Mouse (Mus musculus) midbrain, embryonic 10.5 days (tissue): ENCODE results near the gene Socs3. TPM values are rescaled to one million over a fixed set of nuclear protein-coding genes. Genes with fewer than 3 reads are reported as not detected.

Source experiments
- DNase-seq: peaks from one replicate; pipeline ENCODE4 v3.0.0-alpha.2; 2017; ENCODE audit warnings: low spot score
- H3K27ac ChIP-seq: fragments of 300-500 bp; sonication (generic); replicated peaks from 2 replicates; pipeline ENCODE4 v1.5.1; 2016; ENCODE audit warnings: mild to moderate bottlenecking
- H3K27me3 ChIP-seq: fragments of 300-500 bp; sonication (generic); 2 replicates; pipeline ENCODE4 v1.6.1; 2016; ENCODE audit warnings: low read depth, mild to moderate bottlenecking; ENCODE audit not compliant: poor library complexity, severe bottlenecking
- H3K36me3 ChIP-seq: fragments of 300-500 bp; sonication (generic); 2 replicates; pipeline ENCODE4 v1.6.1; 2016; ENCODE audit warnings: mild to moderate bottlenecking, moderate library complexity
- H3K4me1 ChIP-seq: fragments of 300-500 bp; sonication (generic); 2 replicates; pipeline ENCODE4 v1.6.1; 2016
- H3K4me3 ChIP-seq: fragments of 300-500 bp; sonication (generic); 2 replicates; pipeline ENCODE4 v1.5.1; 2016; ENCODE audit warnings: mild to moderate bottlenecking, moderate library complexity
- H3K9me3 ChIP-seq: fragments of 300-500 bp; sonication (generic); replicated peaks from 2 replicates; pipeline ENCODE4 v1.6.1; 2016; ENCODE audit warnings: mild to moderate bottlenecking
- WGBS: fragments of 180-500 bp; shearing (Covaris S2); methylation state at CpG from one replicate; pipeline ENCODE4 v1.1.7; 2016; 5-methylcytosine and 5-hydroxymethylcytosine counted together
- polyA plus RNA-seq: library from polyadenylated mRNA; unstranded; fragments of >200 nt; fragmentation: Nextera tagmentation; extraction: Ambion mirVana; gene quantifications from 2 replicates; pipeline ENCODE4 v1.2.1, GENCODE M21; 2016

Gene Socs3
- polyA plus RNA-seq, 1 experiment from 2014 or later = 14.1 TPM

DNA sequence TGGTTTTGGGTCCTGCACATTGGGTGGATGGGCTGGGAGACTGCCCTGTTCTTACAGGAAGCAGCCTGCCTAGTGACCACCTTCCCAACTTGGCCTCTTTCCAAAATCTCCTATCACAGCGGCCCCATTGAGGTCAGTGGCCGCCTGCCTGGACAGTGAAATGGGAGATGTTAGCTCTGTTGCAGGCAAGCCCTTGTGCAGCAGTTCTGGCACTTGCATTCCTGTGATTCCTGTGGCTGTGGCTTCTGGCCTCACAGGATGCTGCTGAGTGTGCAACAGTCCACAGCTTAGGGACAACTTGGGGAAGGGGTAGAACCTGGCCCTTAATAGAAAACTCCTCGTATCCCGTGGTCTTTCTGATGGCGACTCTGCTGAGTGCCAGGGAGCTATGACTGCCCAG, 33.9 kb upstream of the Socs3 start:
- H3K4me3 ChIP-seq = no peak overlapping the region
- H3K36me3 ChIP-seq = peaks cover 86% of the 10 kb centered on the region
- H3K27me3 ChIP-seq = no peaks in the 10 kb centered on the region
- peaks cover 19% of the 10 kb centered on the region for H3K4me1 ChIP-seq
- DNase-seq = no peak
- no peak overlapping the region for H3K27ac ChIP-seq
- 88% methylated on average over 5 of the region's 5 CpGs for WGBS
- no peaks in the 10 kb centered on the region for H3K9me3 ChIP-seq

DNA sequence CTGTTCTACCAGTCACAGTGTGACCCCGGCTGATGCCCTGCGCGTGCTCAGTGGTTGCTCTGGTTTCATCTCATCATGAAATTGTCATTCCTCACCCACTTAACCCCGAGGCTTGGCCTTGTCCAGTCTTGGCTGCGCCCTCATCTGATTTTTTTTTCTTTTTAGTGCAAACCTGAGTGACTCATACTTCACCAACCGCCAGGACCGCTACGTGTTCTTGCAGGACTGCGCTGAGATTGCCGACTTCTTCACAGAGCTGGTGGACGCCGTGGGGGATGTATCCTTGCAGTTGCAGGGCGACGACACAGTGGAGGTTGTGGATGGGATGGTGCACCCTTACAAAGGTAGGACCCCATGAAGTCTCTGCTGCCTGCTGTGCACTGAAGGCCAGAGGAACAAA, 33.3 kb upstream of the Socs3 start:
- Histone ChIP-seq H3K36me3 (peaks cover 88% of the 10 kb centered on the region), H3K4me1 (peaks cover 19% of the 10 kb centered on the region), H3K27ac (no peak overlapping the region), H3K4me3 (no peak overlapping the region), H3K27me3 (no peaks in the 10 kb centered on the region), H3K9me3 (no peaks in the 10 kb centered on the region)
- DNase-seq = no peak
- WGBS = 95% methylated on average over 14 of the region's 14 CpGs

DNA sequence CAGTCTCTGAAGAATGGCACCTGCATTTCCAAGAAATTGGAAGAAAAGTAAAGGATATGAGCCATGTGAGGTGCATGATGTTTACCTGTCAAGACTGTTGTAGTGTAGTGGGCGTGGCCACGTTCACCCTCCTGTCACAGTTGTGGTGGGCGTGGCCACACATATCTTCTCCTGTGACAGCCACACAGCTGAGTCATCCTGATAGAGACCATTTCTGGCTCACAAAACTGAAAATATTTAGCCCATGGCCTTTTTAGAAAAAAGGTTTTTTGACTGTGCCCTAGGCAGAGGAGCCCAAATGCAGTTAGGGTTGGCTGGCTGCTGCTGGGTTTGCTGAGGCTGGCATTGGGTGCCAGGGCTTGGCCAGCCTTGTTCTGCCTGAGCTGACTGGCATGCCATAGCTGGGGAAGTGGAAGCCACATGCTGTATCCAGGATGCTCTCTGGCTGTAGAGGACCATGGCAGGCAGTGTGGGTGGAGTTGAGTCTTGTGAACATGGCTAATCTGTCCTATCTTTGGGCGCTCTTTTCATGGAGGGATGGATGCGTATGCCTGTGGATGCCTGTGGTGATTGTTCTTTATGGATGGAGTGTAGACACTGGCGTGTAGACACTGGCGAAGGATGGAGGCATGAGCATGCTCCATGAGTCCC, 30.8 kb upstream of the Socs3 start:
- H3K27ac ChIP-seq = no peak overlapping the region
- 93% methylated on average over 7 of the region's 7 CpGs for WGBS
- H3K4me1 ChIP-seq = peaks cover 17% of the 10 kb centered on the region
- DNase-seq = no peak
- no peak overlapping the region for H3K4me3 ChIP-seq
- peaks cover 79% of the 10 kb centered on the region for H3K36me3 ChIP-seq
- H3K9me3 ChIP-seq = no peaks in the 10 kb centered on the region
- no peaks in the 10 kb centered on the region for H3K27me3 ChIP-seq

DNA sequence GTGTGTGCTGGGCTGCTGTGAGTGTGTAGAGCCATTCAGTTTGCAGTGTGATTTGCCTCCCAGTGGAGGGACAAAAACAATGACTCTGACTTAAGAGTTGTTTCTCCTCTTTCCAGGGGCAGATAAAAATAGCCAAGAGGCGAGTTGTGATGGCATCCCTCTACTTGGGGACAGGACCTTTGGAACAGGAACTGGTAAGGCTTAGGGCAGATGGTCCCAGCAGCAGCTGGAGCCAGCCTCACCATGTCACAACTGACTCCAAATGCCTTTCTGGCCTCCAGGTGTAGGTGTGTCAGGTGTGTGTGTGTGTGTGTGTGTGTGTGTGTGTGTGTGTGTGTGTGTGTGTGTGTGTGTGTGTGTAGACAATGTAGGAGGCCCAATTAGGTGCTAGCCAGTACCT, 30.2 kb upstream of the Socs3 start:
- H3K4me1 ChIP-seq = peaks cover 23% of the 10 kb centered on the region
- no peak overlapping the region for H3K27ac ChIP-seq
- H3K27me3 ChIP-seq = no peaks in the 10 kb centered on the region
- peaks cover 73% of the 10 kb centered on the region for H3K36me3 ChIP-seq
- H3K9me3 ChIP-seq = no peaks in the 10 kb centered on the region
- WGBS = 67% methylated on average over 1 of the region's 1 CpGs
- no peak overlapping the region for H3K4me3 ChIP-seq
- no peak for DNase-seq

DNA sequence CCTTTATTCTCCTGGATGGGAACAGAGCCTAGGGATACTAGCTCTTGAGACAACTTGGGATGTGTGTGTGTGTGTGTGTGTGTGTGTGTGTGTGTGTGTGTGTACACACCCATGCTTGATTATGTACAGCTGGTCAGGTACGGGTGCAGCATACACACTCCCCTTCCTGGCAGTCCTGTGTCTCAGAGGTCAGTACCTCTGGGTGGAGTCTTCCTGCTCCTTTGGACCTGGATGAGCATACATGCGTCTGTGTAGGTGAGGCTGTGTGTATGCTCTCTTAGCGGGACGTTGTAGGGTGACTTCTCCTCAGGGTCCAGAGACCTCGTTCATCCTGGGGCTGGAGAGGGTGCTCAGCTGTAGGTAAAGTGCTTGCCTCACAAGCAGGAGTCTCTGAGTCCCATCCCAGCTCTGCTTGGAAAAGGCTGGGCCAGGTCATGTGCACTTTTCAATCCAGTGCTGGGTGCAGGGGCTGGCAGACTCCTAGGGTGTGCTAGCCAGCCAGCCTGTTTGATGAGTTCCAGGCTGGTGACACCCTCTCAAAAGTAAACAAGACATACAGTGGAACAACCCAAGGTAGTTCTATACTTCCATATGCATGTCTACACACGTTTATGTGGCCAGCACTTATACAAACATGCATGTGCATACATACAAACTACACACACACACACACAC, 29.6 kb upstream of the Socs3 start:
- Histone ChIP-seq H3K36me3 (peaks cover 66% of the 10 kb centered on the region), H3K27ac (no peak overlapping the region; the same call in 1 of the 2 replicates)
- 90% methylated on average over 6 of the region's 6 CpGs for WGBS

DNA sequence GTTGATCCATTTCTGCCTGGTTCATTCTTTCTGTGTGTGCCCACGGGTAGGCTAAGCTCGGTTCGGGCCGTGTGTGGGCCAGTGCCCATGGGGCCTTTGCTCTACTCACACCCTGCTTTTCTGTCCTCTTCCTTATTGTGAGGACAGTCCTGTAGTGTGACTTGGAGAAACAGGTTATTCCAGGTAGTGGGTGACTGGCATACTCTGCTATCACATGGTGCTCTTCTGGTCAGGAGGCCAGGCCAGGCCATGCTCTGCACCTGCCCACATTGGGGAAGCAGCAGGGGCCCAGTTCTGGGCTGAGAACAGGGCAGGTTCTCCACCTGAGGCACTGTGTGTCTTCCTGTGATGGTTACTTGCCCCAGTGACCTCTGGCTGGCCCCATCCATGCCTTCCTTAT, 28.5 kb upstream of the Socs3 start:
- Histone ChIP-seq H3K9me3 (no peaks in the 10 kb centered on the region), H3K27ac (no peak overlapping the region), H3K4me1 (peaks cover 38% of the 10 kb centered on the region), H3K36me3 (peaks cover 55% of the 10 kb centered on the region), H3K4me3 (no peak overlapping the region), H3K27me3 (no peaks in the 10 kb centered on the region)
- no peak for DNase-seq
- 92% methylated on average over 4 of the region's 4 CpGs for WGBS

More for the DNA sequence above, 29.6 kb upstream of the Socs3 start:
- Histone ChIP-seq H3K4me1 (peaks cover 30% of the 10 kb centered on the region), H3K9me3 (no peaks in the 10 kb centered on the region), H3K4me3 (no peak overlapping the region), H3K27me3 (no peaks in the 10 kb centered on the region)
- DNase-seq = no peak

DNA sequence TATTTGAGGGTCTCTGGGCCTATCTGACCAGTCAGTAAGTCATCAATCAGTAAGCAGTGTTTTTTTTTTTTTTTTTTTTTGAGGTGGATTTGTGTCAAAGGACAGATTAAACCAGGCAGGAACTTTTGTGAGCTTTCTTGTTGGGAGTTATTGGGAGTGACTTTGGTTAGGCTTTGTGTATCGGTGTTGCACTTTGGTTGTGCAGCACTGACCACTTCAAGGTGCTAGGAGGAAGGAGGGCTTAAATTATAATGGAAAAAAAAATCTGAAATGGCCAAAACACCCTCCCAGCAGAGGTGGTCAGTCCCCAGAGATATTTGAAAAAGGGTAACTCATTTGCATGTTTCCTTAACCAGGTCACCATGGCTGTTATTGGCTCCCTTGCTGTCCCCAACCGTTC, 27.2 kb upstream of the Socs3 start:
- no peaks in the 10 kb centered on the region for H3K9me3 ChIP-seq
- H3K4me1 ChIP-seq = peaks cover 50% of the 10 kb centered on the region
- DNase-seq = no peak
- peaks cover 44% of the 10 kb centered on the region for H3K36me3 ChIP-seq
- H3K4me3 ChIP-seq = no peak overlapping the region
- 93% methylated on average over 2 of the region's 2 CpGs for WGBS
- H3K27me3 ChIP-seq = no peaks in the 10 kb centered on the region
- no peak overlapping the region for H3K27ac ChIP-seq

DNA sequence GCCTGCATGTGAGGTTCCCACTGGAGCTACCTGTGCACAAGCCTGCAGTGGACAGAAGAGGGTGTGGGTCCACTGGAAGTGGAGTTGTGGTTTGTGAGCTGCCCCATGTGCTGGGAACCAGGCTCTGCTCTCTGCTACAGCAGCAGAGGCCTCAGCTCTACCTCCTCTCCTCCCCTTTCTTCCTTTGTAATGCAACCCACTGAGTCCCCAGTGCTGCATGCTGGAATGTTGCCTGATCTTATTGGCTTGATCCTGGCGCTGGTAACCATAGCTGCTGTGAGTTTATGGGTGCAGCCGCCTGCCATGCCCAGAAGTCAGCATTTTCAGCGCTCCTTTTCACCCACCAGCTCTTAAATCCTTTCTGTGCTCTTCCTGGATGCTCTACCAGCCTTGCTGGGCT, 26.2 kb upstream of the Socs3 start:
- H3K27ac ChIP-seq = peak overlapping the region; percentile 46; the same call in 1 of the 2 replicates
- no peak for DNase-seq
- H3K27me3 ChIP-seq = no peaks in the 10 kb centered on the region
- H3K4me1 ChIP-seq = peaks cover 60% of the 10 kb centered on the region
- no peak overlapping the region for H3K4me3 ChIP-seq
- H3K36me3 ChIP-seq = peaks cover 34% of the 10 kb centered on the region
- 27% methylated on average over 3 of the region's 3 CpGs for WGBS
- no peaks in the 10 kb centered on the region for H3K9me3 ChIP-seq

DNA sequence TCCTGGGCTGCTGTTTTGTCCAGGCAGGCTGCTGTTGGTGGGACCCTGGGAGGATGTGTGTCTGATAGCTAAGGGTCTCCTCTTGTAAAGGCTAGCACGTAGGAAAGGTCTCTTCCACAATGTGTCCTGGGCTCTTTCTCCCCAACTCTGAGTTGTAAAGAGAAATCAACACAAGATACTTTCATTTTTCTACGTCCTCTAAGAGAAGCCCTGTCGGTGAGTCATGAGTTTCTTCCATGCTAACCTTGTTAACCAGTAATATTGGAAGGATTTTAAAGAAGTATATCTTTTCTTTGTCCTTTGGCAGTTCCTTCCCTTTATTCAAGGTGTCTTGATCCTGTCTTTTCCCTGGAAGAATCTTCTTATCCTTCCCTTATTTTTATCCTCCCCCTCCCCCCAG, 25.8 kb upstream of the Socs3 start:
- Histone ChIP-seq H3K4me3 (no peak overlapping the region), H3K9me3 (no peaks in the 10 kb centered on the region), H3K36me3 (peaks cover 30% of the 10 kb centered on the region), H3K4me1 (peaks cover 64% of the 10 kb centered on the region), H3K27ac (peak overlapping the region; percentile 46; the same call in 1 of the 2 replicates), H3K27me3 (no peaks in the 10 kb centered on the region)
- DNase-seq = no peak
- 54% methylated on average over 3 of the region's 3 CpGs for WGBS

DNA sequence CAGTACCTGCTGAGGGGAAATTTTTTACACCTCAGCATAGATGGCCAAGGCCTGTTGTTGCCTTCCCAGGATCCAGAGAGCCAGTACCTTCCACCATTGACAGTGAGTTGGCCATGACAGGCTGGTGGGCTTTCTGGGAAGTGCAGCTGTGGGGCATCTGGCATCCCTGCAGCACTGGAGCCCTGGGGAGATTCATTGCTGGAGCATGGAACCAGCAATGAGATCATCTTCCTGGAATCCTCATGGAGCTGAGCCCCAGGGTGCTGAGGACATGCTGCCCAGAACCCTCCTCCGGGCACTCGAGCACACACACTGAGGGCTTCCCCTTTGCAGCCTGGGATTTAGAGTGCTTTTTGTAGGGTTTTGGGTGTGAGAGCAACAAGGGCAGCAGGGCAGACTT, 25.4 kb upstream of the Socs3 start:
- H3K4me1 ChIP-seq = peaks cover 68% of the 10 kb centered on the region
- no peaks in the 10 kb centered on the region for H3K9me3 ChIP-seq
- H3K4me3 ChIP-seq = no peak overlapping the region
- no peak overlapping the region; the same call in 1 of the 2 replicates for H3K27ac ChIP-seq
- no peaks in the 10 kb centered on the region for H3K27me3 ChIP-seq
- peaks cover 26% of the 10 kb centered on the region for H3K36me3 ChIP-seq
- WGBS = 55% methylated on average over 2 of the region's 2 CpGs
- no peak for DNase-seq

DNA sequence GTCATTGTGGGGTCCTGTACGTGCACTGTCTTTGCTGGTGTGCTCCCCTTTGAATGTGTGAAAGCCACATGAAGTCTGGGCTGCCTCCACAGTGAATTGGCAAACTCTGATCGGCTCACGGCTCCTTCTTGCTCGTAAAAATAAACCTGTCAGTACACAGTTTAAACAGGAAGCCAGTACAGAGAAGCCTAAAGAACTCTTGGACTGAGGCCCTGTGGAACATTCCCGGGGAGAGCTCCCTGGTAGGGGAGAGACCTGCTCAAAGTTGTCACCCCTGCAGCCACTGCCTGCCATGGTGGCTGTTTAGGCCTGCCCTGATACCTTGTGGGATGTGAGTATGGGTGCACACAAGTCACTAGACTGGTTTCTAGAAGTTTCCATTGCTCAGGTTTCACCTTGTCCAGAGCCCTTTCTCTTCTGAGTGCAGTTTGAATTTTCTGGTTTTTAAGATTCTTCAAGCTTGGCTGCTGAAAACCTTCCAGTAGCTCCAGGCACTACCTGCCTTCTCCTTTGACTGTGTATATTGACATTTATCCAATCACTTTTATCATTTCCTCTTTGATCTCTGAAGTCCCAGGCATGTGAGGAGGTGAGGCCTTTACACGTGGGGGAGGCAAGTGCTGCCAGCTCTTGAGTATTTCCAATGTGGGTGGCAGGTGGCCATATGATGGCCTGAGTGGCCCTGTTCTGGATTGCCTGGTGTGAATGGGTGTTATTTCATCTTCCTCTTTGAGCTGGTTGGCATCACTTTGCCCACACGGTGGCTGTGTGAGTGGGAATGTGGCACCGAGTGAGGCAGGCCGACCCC, 24.6 kb upstream of the Socs3 start:
- no peaks in the 10 kb centered on the region for H3K27me3 ChIP-seq
- H3K4me3 ChIP-seq = no peak overlapping the region
- no peak for DNase-seq
- peaks cover 76% of the 10 kb centered on the region for H3K4me1 ChIP-seq
- peaks cover 18% of the 10 kb centered on the region for H3K36me3 ChIP-seq
- H3K27ac ChIP-seq = no peak overlapping the region; the same call in 1 of the 2 replicates
- no peaks in the 10 kb centered on the region for H3K9me3 ChIP-seq
- 77% methylated on average over 9 of the region's 9 CpGs for WGBS

DNA sequence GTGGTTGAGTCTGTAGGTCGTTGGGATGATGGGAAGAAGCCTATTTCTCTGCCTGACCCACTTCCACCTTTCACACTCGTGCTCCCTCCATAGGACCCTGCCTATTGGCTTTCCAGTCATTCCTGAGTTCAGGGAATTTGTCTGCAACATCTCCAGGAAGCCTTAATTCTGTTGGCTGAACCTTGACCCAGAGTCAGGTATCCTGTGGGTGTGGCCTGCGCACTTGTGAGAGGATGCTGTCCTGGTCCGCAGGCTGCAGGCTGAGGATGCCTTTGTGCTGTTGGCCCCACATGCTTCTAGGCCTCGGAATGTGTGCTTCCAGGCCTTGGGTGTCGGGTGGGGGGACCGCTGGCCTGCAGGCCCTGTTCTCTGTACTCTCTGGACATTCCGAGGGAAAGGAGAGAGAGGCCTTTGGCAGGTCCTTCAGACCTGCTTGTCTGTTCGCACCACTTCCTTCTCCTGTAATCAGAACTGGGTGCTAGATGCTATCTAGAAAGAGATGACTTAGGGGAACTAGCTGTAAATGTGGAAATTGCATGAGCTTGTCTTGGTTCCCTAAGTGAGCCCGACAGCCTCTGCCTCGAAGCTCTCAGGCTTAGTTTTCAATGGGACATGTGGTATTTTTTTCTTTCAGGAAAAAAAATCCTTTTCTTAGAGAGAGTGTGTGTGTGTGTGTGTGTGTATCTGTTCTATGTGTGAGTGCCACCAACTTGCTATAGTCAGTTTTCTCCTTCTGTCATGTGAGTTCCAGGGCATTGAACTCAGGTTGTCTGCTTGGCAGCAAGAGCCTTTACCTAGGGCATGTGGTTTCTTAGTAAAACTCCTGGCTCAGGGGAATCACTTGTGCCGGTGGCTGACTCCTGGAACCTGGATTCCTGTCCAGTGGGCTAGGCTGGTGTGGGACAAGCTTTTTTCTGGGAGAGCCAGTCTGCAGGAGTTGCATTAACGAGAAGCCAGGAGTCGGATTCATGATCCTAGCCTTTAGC, 23.6 kb upstream of the Socs3 start:
- Histone ChIP-seq H3K27me3 (no peaks in the 10 kb centered on the region), H3K4me1 (peaks cover 79% of the 10 kb centered on the region), H3K27ac (no peak overlapping the region), H3K36me3 (peaks cover 9% of the 10 kb centered on the region), H3K4me3 (no peak overlapping the region), H3K9me3 (no peaks in the 10 kb centered on the region)
- no peak for DNase-seq
- WGBS = 78% methylated on average over 14 of the region's 14 CpGs
